Mouse (Mus musculus) heart, adult 2 months (tissue): Measurements from ENCODE around the gene Coro6.

Experiments used
- CTCF ChIP-seq: fragments of 200-600 bp; IDR thresholded peaks from 2 replicates; pipeline ENCODE4 v1.8.1; 2022; ENCODE audit warnings: antibody characterized with exemption, mild to moderate bottlenecking, moderate library complexity
- POLR2A ChIP-seq: fragments of 200-500 bp; IDR thresholded peaks from 2 replicates; pipeline ENCODE4 v1.6.1; 2011; ENCODE audit warnings: mild to moderate bottlenecking, low read depth, low read length, control low read depth; ENCODE audit not compliant: insufficient read depth

DNA sequence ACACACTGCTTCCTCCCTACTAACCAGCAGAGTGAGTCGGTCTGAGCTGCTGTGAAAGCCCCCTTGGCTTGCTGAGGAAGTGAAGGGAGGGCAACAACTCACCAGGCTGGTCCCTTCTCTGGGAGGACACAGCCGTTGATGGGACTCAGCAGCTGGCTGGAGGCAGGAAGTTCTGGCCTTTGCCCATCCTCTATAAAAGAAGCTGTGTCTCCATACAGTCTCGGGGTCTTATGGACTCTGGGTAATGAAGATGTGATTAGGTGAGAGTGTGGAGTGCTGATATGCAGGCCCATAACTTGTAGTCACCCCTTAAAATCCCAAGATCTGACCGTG, 32.1 kb downstream of the Coro6 start:
- no peak for TF ChIP-seq CTCF
- no peak for TF ChIP-seq POLR2A
